In the genomic region with DNA sequence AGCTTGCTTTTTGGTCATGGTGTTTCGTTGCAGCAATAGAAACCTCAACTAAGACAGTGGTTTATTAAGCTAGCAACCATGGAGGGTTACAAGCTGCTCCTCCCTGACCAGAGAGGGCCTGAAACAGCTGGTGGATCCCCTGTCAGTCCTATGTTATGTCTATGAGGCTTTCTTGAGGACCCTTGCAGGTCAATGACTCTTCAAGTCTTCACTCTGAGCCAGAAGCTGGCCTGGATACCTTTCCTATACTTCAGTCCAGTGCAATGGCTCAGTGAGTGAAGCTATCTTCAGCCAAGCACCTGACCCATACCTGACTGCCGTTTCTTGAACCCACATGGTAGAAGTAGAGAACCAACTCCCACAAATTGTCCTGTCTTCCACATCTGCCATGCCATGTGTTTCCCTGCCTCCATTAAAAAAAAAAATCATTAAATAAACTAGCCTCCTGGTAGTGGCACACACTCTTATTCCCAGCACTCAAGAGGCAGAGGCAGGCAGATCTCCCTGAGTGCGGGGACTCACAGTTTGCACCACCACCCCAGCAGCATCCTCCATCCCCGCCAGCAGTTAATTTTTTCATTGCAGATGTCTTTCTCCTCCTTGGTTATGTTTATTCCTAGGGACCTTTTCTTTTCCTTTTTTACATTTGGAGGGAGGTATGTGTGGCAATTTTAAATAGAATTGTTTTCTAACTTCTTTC, we compare ENCODE assay signal across 27 mouse cellular contexts.
"Had no signal": no experiment of that assay in that cellular context is flagged by ENCODE, and none has a peak within 500 bp of the region (broad histone marks: within the 10 kb centered on the region; RNA-seq: fewer than 3 reads in every experiment).

No protein-coding gene starts in this region.

- H3K4me1 ChIP-seq: limb, embryonic 10.5 days; limb, embryonic 12.5 days; limb, embryonic 13.5 days; limb, embryonic 15.5 days; lung, embryonic 15.5 days; midbrain, embryonic 12.5 days; midbrain, embryonic 13.5 days; midbrain, embryonic 15.5 days; neural tube, embryonic 12.5 days had no signal

- H3K36me3 ChIP-seq: limb, embryonic 10.5 days; limb, embryonic 12.5 days; limb, embryonic 13.5 days; limb, embryonic 15.5 days; liver, embryonic 12.5 days; liver, embryonic 13.5 days; liver, embryonic 15.5 days; lung, embryonic 15.5 days; midbrain, embryonic 10.5 days; midbrain, embryonic 12.5 days; midbrain, embryonic 13.5 days; midbrain, embryonic 15.5 days; neural tube, embryonic 12.5 days had no signal

- H3K27ac ChIP-seq: limb, embryonic 10.5 days; limb, embryonic 12.5 days; limb, embryonic 13.5 days; limb, embryonic 15.5 days; liver, embryonic 12.5 days; liver, embryonic 13.5 days; liver, embryonic 14.5 days; liver, embryonic 15.5 days; lung, embryonic 15.5 days; macrophage; midbrain, embryonic 10.5 days; midbrain, embryonic 12.5 days; midbrain, embryonic 13.5 days; midbrain, embryonic 15.5 days; neural tube, embryonic 12.5 days had no signal

- DNase-seq: left cerebral cortex, postnatal 4 days; liver; liver, embryonic 13.5 days; liver, postnatal 0 days; lung, adult 18-20 months; lung, adult 2 months; lung, embryonic 14.5 days; lung, postnatal 10 days; lung, postnatal 36 days; lung, postnatal 4 days; midbrain, embryonic 14.5 days had no signal

- H3K4me3 ChIP-seq: limb, embryonic 10.5 days; limb, embryonic 12.5 days; limb, embryonic 13.5 days; limb, embryonic 15.5 days; liver, embryonic 12.5 days; liver, embryonic 13.5 days; liver, embryonic 15.5 days; lung, embryonic 15.5 days; megakaryocyte, embryonic 14.5 days; midbrain, embryonic 10.5 days; midbrain, embryonic 12.5 days; midbrain, embryonic 13.5 days; midbrain, embryonic 15.5 days; myocyte; neural tube, embryonic 12.5 days had no signal

- H3K27me3 ChIP-seq: limb, embryonic 13.5 days; limb, embryonic 15.5 days; liver, embryonic 13.5 days; liver, embryonic 15.5 days; lung, embryonic 15.5 days; megakaryocyte, embryonic 14.5 days; midbrain, embryonic 12.5 days; midbrain, embryonic 13.5 days; midbrain, embryonic 15.5 days; neural tube, embryonic 12.5 days had no signal

- H3K9me3 ChIP-seq: limb, embryonic 10.5 days; limb, embryonic 12.5 days; limb, embryonic 13.5 days; limb, embryonic 15.5 days; liver, embryonic 12.5 days; liver, embryonic 13.5 days; liver, embryonic 15.5 days; lung, embryonic 15.5 days; megakaryocyte, embryonic 14.5 days; midbrain, embryonic 10.5 days; midbrain, embryonic 12.5 days; midbrain, embryonic 13.5 days; midbrain, embryonic 15.5 days; neural tube, embryonic 12.5 days had no signal
